Mouse (Mus musculus): Measurements from ENCODE around the gene Arhgap33. TPM values are rescaled to one million over a fixed set of nuclear protein-coding genes. Genes with fewer than 3 reads are reported as not detected.
A peak's percentile ranks its signal among the peaks of the same experiment; 100 is the strongest.

Arhgap33 gene
- polyA plus RNA-seq, 1 experiment from 2014 or later = 5.6 TPM

GRCm38 (mm10) chr7:30563906-30564280 is 29.0 kb upstream of the Arhgap33 start:
- 14% methylated on average over 6 of the region's 6 CpGs for WGBS
- H3K27ac ChIP-seq (ENCODE audit: low read length) = peak overlapping the region; percentile 97
- H3K4me1 ChIP-seq (ENCODE audit: control insufficient read depth, insufficient read depth, low read length) = peaks cover 7% of the 10 kb centered on the region
- H3K36me3 ChIP-seq (ENCODE audit: control insufficient read depth, insufficient read depth, low read length) = peaks cover 15% of the 10 kb centered on the region; the same call in 1 of the 2 replicates
- H3K9me3 ChIP-seq (replicated peaks; ENCODE audit: control insufficient read depth, low read length) = no peaks in the 10 kb centered on the region
- peak overlapping the region; percentile 57 for H3K4me2 ChIP-seq (ENCODE audit: low read depth, low read length)
- H3K4me3 ChIP-seq (replicated peaks; ENCODE audit: low read length) = peak overlapping the region; percentile 70
- no peak for ATAC-seq (ENCODE audit: insufficient read depth, low FRiP score)
- H3K9ac ChIP-seq (ENCODE audit: low read length) = peak overlapping the region; percentile 82
- no peaks in the 10 kb centered on the region for H3K27me3 ChIP-seq (ENCODE audit: control insufficient read depth, insufficient read depth, low read length)

- under 1% methylated on average over 45 of the region's 45 CpGs for WGBS
- H3K36me3 ChIP-seq (ENCODE audit: control insufficient read depth, insufficient read depth, low read length) = peaks cover 12% of the 10 kb centered on the region; the same call in 1 of the 2 replicates
- ATAC-seq (ENCODE audit: insufficient read depth, low FRiP score) = peak; percentile 88
These were observed 28.5 kb upstream of the Arhgap33 start, which contains the start of the genes U2af1l4, Gm49396 and Psenen for GRCm38 (mm10) chr7:30563117-30563905. TSS of gene U2af1l4 (plus strand) at chr7:30563301. TSS of gene Gm49396 (plus strand) at chr7:30563344. TSS of gene Psenen (minus strand) at chr7:30563627.

GRCm38 (mm10) chr7:30562526-30563116 is 27.8 kb upstream of the Arhgap33 start:
- under 1% methylated on average over 27 of the region's 27 CpGs for WGBS
- H3K9ac ChIP-seq (ENCODE audit: low read length) = peak overlapping the region; percentile 78
- H3K4me3 ChIP-seq (replicated peaks; ENCODE audit: low read length) = peak overlapping the region; percentile 70
- H3K4me1 ChIP-seq (ENCODE audit: control insufficient read depth, insufficient read depth, low read length) = peaks cover 17% of the 10 kb centered on the region
- peak overlapping the region; percentile 68 for H3K4me2 ChIP-seq (ENCODE audit: low read depth, low read length)
- no peaks in the 10 kb centered on the region for H3K9me3 ChIP-seq (replicated peaks; ENCODE audit: control insufficient read depth, low read length)
- ATAC-seq (ENCODE audit: insufficient read depth, low FRiP score) = no peak
- no peaks in the 10 kb centered on the region for H3K27me3 ChIP-seq (ENCODE audit: control insufficient read depth, insufficient read depth, low read length)
- peak overlapping the region; percentile 97 for H3K27ac ChIP-seq (ENCODE audit: low read length)
- H3K36me3 ChIP-seq (ENCODE audit: control insufficient read depth, insufficient read depth, low read length) = peaks cover 9% of the 10 kb centered on the region; the same call in 1 of the 2 replicates

More at GRCm38 (mm10) chr7:30563117-30563905, 28.5 kb upstream of the Arhgap33 start, which contains the start of the genes U2af1l4, Gm49396 and Psenen:
- Histone ChIP-seq H3K9me3 (replicated peaks; ENCODE audit: control insufficient read depth, low read length) (no peaks in the 10 kb centered on the region), H3K4me2 (ENCODE audit: low read depth, low read length) (peak within 1 kb of the TSS; percentile 68), H3K4me3 (replicated peaks; ENCODE audit: low read length) (peak within 1 kb of the TSS; percentile 70), H3K27ac (ENCODE audit: low read length) (peak within 1 kb of the TSS; percentile 97), H3K9ac (ENCODE audit: low read length) (peak within 1 kb of the TSS; percentile 82), H3K27me3 (ENCODE audit: control insufficient read depth, insufficient read depth, low read length) (no peaks in the 10 kb centered on the region), H3K4me1 (ENCODE audit: control insufficient read depth, insufficient read depth, low read length) (peaks cover 13% of the 10 kb centered on the region)

- WGBS = 67% methylated on average over 2 of the region's 2 CpGs
- no peak overlapping the region; the same call in 1 of the 2 replicates for H3K27ac ChIP-seq (ENCODE audit: low read length)
- H3K4me3 ChIP-seq (replicated peaks; ENCODE audit: low read length) = no peak overlapping the region
- H3K4me2 ChIP-seq (ENCODE audit: low read depth, low read length) = peak overlapping the region; percentile 97; the same call in 1 of the 2 replicates
- ATAC-seq (ENCODE audit: insufficient read depth, low FRiP score) = no peak
- H3K9me3 ChIP-seq (replicated peaks; ENCODE audit: control insufficient read depth, low read length) = no peaks in the 10 kb centered on the region
- H3K9ac ChIP-seq (ENCODE audit: low read length) = no peak overlapping the region
- H3K36me3 ChIP-seq (ENCODE audit: control insufficient read depth, insufficient read depth, low read length) = peaks cover 8% of the 10 kb centered on the region; the same call in 1 of the 2 replicates
- H3K27me3 ChIP-seq (ENCODE audit: control insufficient read depth, insufficient read depth, low read length) = no peaks in the 10 kb centered on the region
- peaks cover 17% of the 10 kb centered on the region for H3K4me1 ChIP-seq (ENCODE audit: control insufficient read depth, insufficient read depth, low read length)
These were observed 25.4 kb upstream of the Arhgap33 start for GRCm38 (mm10) chr7:30560296-30560695.

- Histone ChIP-seq H3K36me3 (ENCODE audit: control insufficient read depth, insufficient read depth, low read length) (peaks cover 8% of the 10 kb centered on the region; the same call in 1 of the 2 replicates), H3K27ac (ENCODE audit: low read length) (peak within 1 kb of the TSS; percentile 79)
These were observed 24.6 kb upstream of the Arhgap33 start, which contains the start of gene Lin37 for GRCm38 (mm10) chr7:30559443-30559954. TSS of gene Lin37 (minus strand) at chr7:30559838.

GRCm38 (mm10) chr7:30558656-30559442 is 24.0 kb upstream of the Arhgap33 start:
- ATAC-seq (ENCODE audit: insufficient read depth, low FRiP score) = no peak
- WGBS = 9% methylated on average over 12 of the region's 12 CpGs
- Histone ChIP-seq H3K4me3 (replicated peaks; ENCODE audit: low read length) (peak overlapping the region; percentile 60), H3K4me1 (ENCODE audit: control insufficient read depth, insufficient read depth, low read length) (peaks cover 15% of the 10 kb centered on the region), H3K36me3 (ENCODE audit: control insufficient read depth, insufficient read depth, low read length) (peaks cover 8% of the 10 kb centered on the region; the same call in 1 of the 2 replicates), H3K27me3 (ENCODE audit: control insufficient read depth, insufficient read depth, low read length) (no peaks in the 10 kb centered on the region), H3K27ac (ENCODE audit: low read length) (peak overlapping the region; percentile 79), H3K9ac (ENCODE audit: low read length) (peak overlapping the region; percentile 74), H3K4me2 (ENCODE audit: low read depth, low read length) (peak overlapping the region; percentile 97), H3K9me3 (replicated peaks; ENCODE audit: control insufficient read depth, low read length) (no peaks in the 10 kb centered on the region)

More at GRCm38 (mm10) chr7:30559443-30559954, 24.6 kb upstream of the Arhgap33 start, which contains the start of gene Lin37:
- WGBS = under 1% methylated on average over 20 of the region's 20 CpGs
- Histone ChIP-seq H3K4me1 (ENCODE audit: control insufficient read depth, insufficient read depth, low read length) (peaks cover 17% of the 10 kb centered on the region), H3K9ac (ENCODE audit: low read length) (peak within 1 kb of the TSS; percentile 74), H3K27me3 (ENCODE audit: control insufficient read depth, insufficient read depth, low read length) (no peaks in the 10 kb centered on the region), H3K4me3 (replicated peaks; ENCODE audit: low read length) (peak within 1 kb of the TSS; percentile 60), H3K9me3 (replicated peaks; ENCODE audit: control insufficient read depth, low read length) (no peaks in the 10 kb centered on the region), H3K4me2 (ENCODE audit: low read depth, low read length) (peak within 1 kb of the TSS; percentile 97)
- peak; percentile 88 for ATAC-seq (ENCODE audit: insufficient read depth, low FRiP score)

- WGBS = 83% methylated on average over 13 of the region's 13 CpGs
These were observed 23.1 kb upstream of the Arhgap33 start for GRCm38 (mm10) chr7:30557901-30558514.

More at GRCm38 (mm10) chr7:30557901-30558514, 23.1 kb upstream of the Arhgap33 start:
- Histone ChIP-seq H3K9ac (ENCODE audit: low read length) (peak overlapping the region; percentile 74), H3K4me3 (replicated peaks; ENCODE audit: low read length) (peak overlapping the region; percentile 60), H3K27ac (ENCODE audit: low read length) (peak overlapping the region; percentile 60), H3K27me3 (ENCODE audit: control insufficient read depth, insufficient read depth, low read length) (no peaks in the 10 kb centered on the region), H3K9me3 (replicated peaks; ENCODE audit: control insufficient read depth, low read length) (no peaks in the 10 kb centered on the region), H3K4me1 (ENCODE audit: control insufficient read depth, insufficient read depth, low read length) (peaks cover 23% of the 10 kb centered on the region), H3K36me3 (ENCODE audit: control insufficient read depth, insufficient read depth, low read length) (peaks cover 8% of the 10 kb centered on the region; the same call in 1 of the 2 replicates), H3K4me2 (ENCODE audit: low read depth, low read length) (peak overlapping the region; percentile 97)
- ATAC-seq (ENCODE audit: insufficient read depth, low FRiP score) = no peak

Data from stomach, embryonic 16.5 days (tissue).